Mouse (Mus musculus): Measurements from ENCODE around the gene Kif2b. TPM values are rescaled to one million over a fixed set of nuclear protein-coding genes. Genes with fewer than 3 reads are reported as not detected.

Kif2b gene
- not detected in 2 replicates for polyA plus RNA-seq (2015; fragmentation: Nextera tagmentation; extraction: Ambion mirVana)

GRCm38 (mm10) chr11:91577317-91577716 is at the start of gene Kif2b:
Gene Kif2b, minus strand, starts transcription at chr11:91577558.
- no peaks in the 10 kb centered on the region for H3K27me3 ChIP-seq (ENCODE audit: control insufficient read depth, insufficient read depth, low read depth, low read length)
- no peak within 1 kb of the TSS for H3K9ac ChIP-seq (ENCODE audit: low read depth, low read length)
- H3K36me3 ChIP-seq (ENCODE audit: control insufficient read depth, insufficient read depth, low read length): no peaks in the 10 kb centered on the region
- WGBS: 89% methylated on average over 9 of the region's 9 CpGs
- no peaks in the 10 kb centered on the region for H3K9me3 ChIP-seq (replicated peaks; ENCODE audit: control insufficient read depth, low read length, poor library complexity, severe bottlenecking)
- no peak within 1 kb of the TSS for H3K4me3 ChIP-seq (ENCODE audit: low read depth, low read length)
- no peaks in the 10 kb centered on the region for H3K4me1 ChIP-seq (ENCODE audit: control insufficient read depth, insufficient read depth, low read length)
- H3K4me2 ChIP-seq (ENCODE audit: low read length): no peak within 1 kb of the TSS
- H3K27ac ChIP-seq (ENCODE audit: low read length): no peak within 1 kb of the TSS
- no peak for ATAC-seq

DNA sequence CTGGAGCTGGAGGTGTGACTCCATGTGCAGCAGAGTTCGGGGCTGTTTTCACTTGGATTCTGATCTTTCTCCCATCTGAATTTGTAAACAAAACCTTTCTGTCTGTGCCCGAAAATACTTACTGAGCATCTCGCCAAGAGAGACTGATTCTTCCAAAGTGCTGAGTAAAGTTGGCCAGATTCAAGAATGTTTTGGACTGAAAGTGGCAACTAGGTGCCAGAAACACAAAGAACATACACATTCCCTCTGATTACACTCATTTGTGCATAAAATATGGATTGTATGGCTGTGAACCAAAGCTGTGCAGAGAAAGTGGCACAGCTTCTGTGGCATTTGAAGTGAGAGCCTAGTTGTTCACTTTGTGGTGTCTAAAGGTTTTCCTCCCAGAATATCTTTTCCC is 15.7 kb upstream of the Kif2b start:
- Histone ChIP-seq H3K9ac (ENCODE audit: low read depth, low read length) (no peak overlapping the region), H3K4me1 (ENCODE audit: control insufficient read depth, insufficient read depth, low read length) (no peaks in the 10 kb centered on the region), H3K36me3 (ENCODE audit: control insufficient read depth, insufficient read depth, low read length) (no peaks in the 10 kb centered on the region), H3K27me3 (ENCODE audit: control insufficient read depth, insufficient read depth, low read depth, low read length) (no peaks in the 10 kb centered on the region), H3K9me3 (replicated peaks; ENCODE audit: control insufficient read depth, low read length, poor library complexity, severe bottlenecking) (no peaks in the 10 kb centered on the region), H3K4me3 (ENCODE audit: low read depth, low read length) (no peak overlapping the region), H3K27ac (ENCODE audit: low read length) (no peak overlapping the region), H3K4me2 (ENCODE audit: low read length) (no peak overlapping the region)
- WGBS: 75% methylated on average over 3 of the region's 3 CpGs
- ATAC-seq: no peak

DNA sequence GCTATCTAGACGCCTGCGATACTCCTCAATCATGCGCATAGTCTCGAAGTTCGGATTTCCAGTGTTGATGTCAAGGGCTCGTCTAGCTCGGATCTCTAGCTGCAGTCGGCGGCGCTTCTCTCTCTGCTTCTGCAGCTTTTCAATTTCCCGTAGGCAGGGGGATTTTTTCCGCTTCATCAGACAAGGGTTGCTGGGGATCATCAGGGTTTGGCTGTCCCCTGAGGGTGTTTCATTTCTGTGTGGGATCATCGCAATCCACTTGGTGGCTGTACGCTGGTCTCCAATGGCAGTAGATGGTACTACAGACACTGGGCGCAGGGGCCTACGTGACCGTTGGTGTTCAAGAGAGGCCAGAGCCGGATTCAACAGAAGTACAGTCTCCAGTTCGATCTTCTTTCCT is 502 bp downstream of the Kif2b start:
- H3K4me1 ChIP-seq (ENCODE audit: control insufficient read depth, insufficient read depth, low read length): no peaks in the 10 kb centered on the region
- no peak overlapping the region for H3K9ac ChIP-seq (ENCODE audit: low read depth, low read length)
- H3K4me2 ChIP-seq (ENCODE audit: low read length): no peak overlapping the region
- H3K36me3 ChIP-seq (ENCODE audit: control insufficient read depth, insufficient read depth, low read length): no peaks in the 10 kb centered on the region
- no peaks in the 10 kb centered on the region for H3K9me3 ChIP-seq (replicated peaks; ENCODE audit: control insufficient read depth, low read length, poor library complexity, severe bottlenecking)
- no peaks in the 10 kb centered on the region for H3K27me3 ChIP-seq (ENCODE audit: control insufficient read depth, insufficient read depth, low read depth, low read length)
- 87% methylated on average over 19 of the region's 19 CpGs for WGBS
- H3K4me3 ChIP-seq (ENCODE audit: low read depth, low read length): no peak overlapping the region
- no peak overlapping the region for H3K27ac ChIP-seq (ENCODE audit: low read length)
- ATAC-seq: no peak

DNA sequence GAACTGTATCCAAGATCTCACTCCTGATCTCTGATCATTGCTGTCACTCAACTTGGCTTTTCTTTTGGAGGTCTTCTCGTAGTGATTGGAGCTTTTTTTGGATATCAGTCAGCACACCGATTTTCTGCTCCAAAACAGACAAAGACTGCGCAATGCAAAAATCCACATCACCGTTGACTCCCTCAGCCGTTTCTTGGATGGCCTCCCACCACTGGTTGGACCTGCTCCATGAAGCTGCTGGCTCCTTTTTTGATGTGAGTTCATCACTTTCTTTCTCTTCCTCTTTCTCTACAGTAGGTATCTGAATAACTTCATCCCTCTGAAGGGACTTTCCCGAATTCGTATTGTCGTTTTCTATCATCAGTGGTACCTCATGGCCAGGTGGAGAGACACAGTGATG is 2.0 kb downstream of the Kif2b start:
- H3K4me1 ChIP-seq (ENCODE audit: control insufficient read depth, insufficient read depth, low read length): no peaks in the 10 kb centered on the region
- ATAC-seq: no peak
- no peak overlapping the region for H3K4me2 ChIP-seq (ENCODE audit: low read length)
- 89% methylated on average over 8 of the region's 8 CpGs for WGBS
- no peak overlapping the region for H3K9ac ChIP-seq (ENCODE audit: low read depth, low read length)
- no peaks in the 10 kb centered on the region for H3K36me3 ChIP-seq (ENCODE audit: control insufficient read depth, insufficient read depth, low read length)
- H3K4me3 ChIP-seq (ENCODE audit: low read depth, low read length): no peak overlapping the region
- no peaks in the 10 kb centered on the region for H3K9me3 ChIP-seq (replicated peaks; ENCODE audit: control insufficient read depth, low read length, poor library complexity, severe bottlenecking)
- H3K27me3 ChIP-seq (ENCODE audit: control insufficient read depth, insufficient read depth, low read depth, low read length): no peaks in the 10 kb centered on the region
- H3K27ac ChIP-seq (ENCODE audit: low read length): no peak overlapping the region

- Histone ChIP-seq H3K4me3 (ENCODE audit: low read depth, low read length) (no peak overlapping the region), H3K9ac (ENCODE audit: low read depth, low read length) (no peak overlapping the region), H3K27me3 (ENCODE audit: control insufficient read depth, insufficient read depth, low read depth, low read length) (no peaks in the 10 kb centered on the region), H3K27ac (ENCODE audit: low read length) (no peak overlapping the region), H3K4me2 (ENCODE audit: low read length) (no peak overlapping the region), H3K9me3 (replicated peaks; ENCODE audit: control insufficient read depth, low read length, poor library complexity, severe bottlenecking) (no peaks in the 10 kb centered on the region), H3K4me1 (ENCODE audit: control insufficient read depth, insufficient read depth, low read length) (no peaks in the 10 kb centered on the region), H3K36me3 (ENCODE audit: control insufficient read depth, insufficient read depth, low read length) (no peaks in the 10 kb centered on the region)
- WGBS: 75% methylated on average over 3 of the region's 3 CpGs
- no peak for ATAC-seq
Measured at GRCm38 (mm10) chr11:91574477-91574876, 2.9 kb downstream of the Kif2b start.

DNA sequence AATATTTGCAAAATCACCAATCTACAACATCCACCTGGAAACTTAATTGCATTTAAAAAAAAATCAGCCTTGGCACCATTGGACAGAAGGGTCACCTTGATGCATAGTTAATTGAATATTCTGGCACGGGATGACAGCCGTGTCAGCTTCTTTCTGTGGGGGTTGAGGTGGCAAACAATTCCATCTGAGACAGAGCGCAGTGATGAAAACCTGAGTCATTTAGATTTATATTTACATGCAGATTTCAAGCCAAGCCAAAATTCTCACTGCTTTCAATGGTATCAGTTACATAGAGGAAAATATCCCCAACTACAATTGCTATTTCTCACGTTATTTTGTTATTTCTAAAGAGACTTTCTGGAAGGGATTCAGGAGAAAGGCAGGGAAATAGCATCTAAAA is 46.6 kb downstream of the Kif2b start:
- Histone ChIP-seq H3K9ac (ENCODE audit: low read depth, low read length) (no peak overlapping the region), H3K27me3 (ENCODE audit: control insufficient read depth, insufficient read depth, low read depth, low read length) (no peaks in the 10 kb centered on the region)
- WGBS: 67% methylated on average over 4 of the region's 4 CpGs

More for the DNA sequence above, 46.6 kb downstream of the Kif2b start:
- ATAC-seq: no peak
- H3K4me3 ChIP-seq (ENCODE audit: low read depth, low read length): no peak overlapping the region
- no peaks in the 10 kb centered on the region for H3K9me3 ChIP-seq (replicated peaks; ENCODE audit: control insufficient read depth, low read length, poor library complexity, severe bottlenecking)
- no peaks in the 10 kb centered on the region for H3K36me3 ChIP-seq (ENCODE audit: control insufficient read depth, insufficient read depth, low read length)
- no peaks in the 10 kb centered on the region for H3K4me1 ChIP-seq (ENCODE audit: control insufficient read depth, insufficient read depth, low read length)
- no peak overlapping the region for H3K4me2 ChIP-seq (ENCODE audit: low read length)
- no peak overlapping the region for H3K27ac ChIP-seq (ENCODE audit: low read length)
